Mouse (Mus musculus) megakaryocyte, embryonic 14.5 days (primary cell): ENCODE measurements around the gene Tmem247.

ENCODE experiments used
- FLI1 ChIP-seq: IDR thresholded peaks from 2 replicates; pipeline ENCODE4 v1.6.1; 2012; ENCODE audit warnings: low read length, inconsistent platforms, mixed read lengths
- GATA1 ChIP-seq: IDR thresholded peaks from 3 replicates; pipeline ENCODE4 v1.6.1; 2012; ENCODE audit warnings: mixed read lengths, low read length, inconsistent platforms, borderline replicate concordance

- no peak for TF ChIP-seq GATA1
- TF ChIP-seq FLI1 = no peak
Measured at GRCm38 (mm10) chr17:86919729-86920128, 2.6 kb downstream of the Tmem247 start.
